Mouse (Mus musculus) lung, embryonic 16.5 days (tissue): Measurements from ENCODE around the gene C1s2. TPM values are rescaled to one million over a fixed set of nuclear protein-coding genes. Genes with fewer than 3 reads are reported as not detected.
"Not testable (repeated sequence)": the region's sequence is repeated elsewhere in the genome, so short reads cannot be mapped to it uniquely, and the experiment has no call there.

Experiments
- ATAC-seq: fragments of 200-750 bp; cut with Nextera tagmentation; 2 replicates; pipeline ENCODE4 v1.8.0; 2017; ENCODE audit warnings: low read depth, mild to moderate bottlenecking, moderate library complexity
- H3K27ac ChIP-seq: fragments of 300-500 bp; sonication (generic); 2 replicates; pipeline ENCODE4 v1.5.1; 2014; ENCODE audit warnings: mild to moderate bottlenecking, control low read depth, low read length
- H3K27me3 ChIP-seq: fragments of 300-500 bp; sonication (generic); 2 replicates; pipeline ENCODE4 v1.6.1; 2014; ENCODE audit warnings: low read depth, low read length, mixed read lengths; ENCODE audit not compliant: control insufficient read depth, insufficient read depth
- H3K36me3 ChIP-seq: fragments of 300-500 bp; sonication (generic); 2 replicates; pipeline ENCODE4 v1.6.1; 2014; ENCODE audit warnings: low read length; ENCODE audit not compliant: control insufficient read depth, insufficient read depth
- H3K4me1 ChIP-seq: fragments of 300-500 bp; sonication (generic); replicated peaks from 2 replicates; pipeline ENCODE4 v1.6.1; 2014; ENCODE audit warnings: low read length, mixed read lengths; ENCODE audit not compliant: control insufficient read depth, insufficient read depth
- H3K4me2 ChIP-seq: fragments of 300-500 bp; sonication (generic); 2 replicates; pipeline ENCODE4 v1.6.1; 2014; ENCODE audit warnings: low read depth, low read length, control low read depth
- H3K4me3 ChIP-seq: fragments of 300-500 bp; sonication (generic); 2 replicates; pipeline ENCODE4 v1.5.1; 2014; ENCODE audit warnings: mild to moderate bottlenecking, low read length, control low read depth
- H3K9ac ChIP-seq: fragments of 300-500 bp; sonication (generic); 2 replicates; pipeline ENCODE4 v1.6.1; 2014; ENCODE audit warnings: low read length, control low read depth
- H3K9me3 ChIP-seq: fragments of 300-500 bp; sonication (generic); 2 replicates; pipeline ENCODE4 v1.6.1; 2016; ENCODE audit warnings: low read length; ENCODE audit not compliant: control insufficient read depth
- WGBS: fragments of 180-500 bp; shearing (Covaris S2); extraction: QIAGEN DNeasy Blood & Tissue Kit; methylation state at CpG from one replicate; pipeline ENCODE4 v1.1.7; 2014; 5-methylcytosine and 5-hydroxymethylcytosine counted together
- polyA plus RNA-seq: library from polyadenylated mRNA; unstranded; fragments of >200 nt; fragmentation: Nextera tagmentation; extraction: Ambion mirVana; gene quantifications from 2 replicates; pipeline ENCODE4 v1.2.1, GENCODE M21; 2015

C1s2 gene
- polyA plus RNA-seq, 1 experiment from 2014 or later, result 0.08 TPM

DNA sequence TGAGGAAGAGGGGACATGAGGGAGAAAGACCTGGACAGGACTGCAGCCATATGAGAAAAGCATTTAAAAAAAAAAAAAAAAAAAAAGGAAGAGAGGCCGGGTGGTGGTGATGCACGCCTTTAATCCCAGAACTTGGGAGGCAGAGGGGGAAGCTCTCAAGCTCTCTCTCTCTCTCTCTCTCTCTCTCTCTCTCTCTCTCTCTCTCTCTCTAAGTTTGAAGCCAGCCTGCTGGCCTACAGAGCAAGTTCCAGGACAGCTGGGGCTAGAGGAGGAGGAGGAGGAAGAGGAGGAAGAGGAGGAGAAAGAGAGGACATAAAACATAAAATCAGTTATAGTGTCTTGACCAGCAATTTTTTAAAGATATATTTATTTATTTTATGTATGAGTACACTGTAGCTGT lies 22.2 kb upstream of the C1s2 start:
- 89% methylated on average over 2 of the region's 2 CpGs for WGBS
- ATAC-seq, result no peak

DNA sequence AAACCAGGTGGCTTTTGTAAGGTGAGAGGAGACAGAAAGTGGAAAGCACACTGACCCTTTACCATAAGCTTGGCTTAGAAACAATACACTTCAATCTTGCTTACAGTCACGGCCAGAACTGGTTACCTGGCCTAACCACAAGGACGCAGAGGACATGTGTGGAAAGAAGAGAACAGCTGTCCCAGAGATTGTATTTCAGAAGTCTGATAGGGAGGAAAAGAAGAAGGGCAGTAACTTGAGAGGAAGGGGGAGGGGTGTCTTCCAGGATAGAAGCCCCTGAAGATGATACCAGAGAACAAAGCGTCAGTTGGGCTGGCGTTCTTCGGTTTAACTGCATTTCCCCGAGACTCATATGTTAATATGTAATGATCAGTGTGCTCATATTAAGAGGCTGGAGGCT lies 20.0 kb upstream of the C1s2 start:
- 25% methylated on average over 6 of the region's 6 CpGs for WGBS
- no peak overlapping the region for H3K9ac ChIP-seq
- H3K4me1 ChIP-seq, result no peaks in the 10 kb centered on the region
- no peaks in the 10 kb centered on the region for H3K27me3 ChIP-seq
- peaks cover 5% of the 10 kb centered on the region for H3K9me3 ChIP-seq
- no peak overlapping the region for H3K27ac ChIP-seq
- no peak overlapping the region for H3K4me2 ChIP-seq
- H3K36me3 ChIP-seq, result no peaks in the 10 kb centered on the region
- H3K4me3 ChIP-seq, result no peak overlapping the region
- ATAC-seq, result no peak

More for the DNA sequence above, 22.2 kb upstream of the C1s2 start:
- no peaks in the 10 kb centered on the region for H3K27me3 ChIP-seq
- no peak overlapping the region for H3K4me2 ChIP-seq
- peaks cover 3% of the 10 kb centered on the region for H3K9me3 ChIP-seq
- peaks cover 2% of the 10 kb centered on the region; the same call in 1 of the 2 replicates for H3K4me1 ChIP-seq
- H3K36me3 ChIP-seq, result no peaks in the 10 kb centered on the region
- H3K4me3 ChIP-seq, result no peak overlapping the region
- no peak overlapping the region for H3K27ac ChIP-seq
- no peak overlapping the region for H3K9ac ChIP-seq

DNA sequence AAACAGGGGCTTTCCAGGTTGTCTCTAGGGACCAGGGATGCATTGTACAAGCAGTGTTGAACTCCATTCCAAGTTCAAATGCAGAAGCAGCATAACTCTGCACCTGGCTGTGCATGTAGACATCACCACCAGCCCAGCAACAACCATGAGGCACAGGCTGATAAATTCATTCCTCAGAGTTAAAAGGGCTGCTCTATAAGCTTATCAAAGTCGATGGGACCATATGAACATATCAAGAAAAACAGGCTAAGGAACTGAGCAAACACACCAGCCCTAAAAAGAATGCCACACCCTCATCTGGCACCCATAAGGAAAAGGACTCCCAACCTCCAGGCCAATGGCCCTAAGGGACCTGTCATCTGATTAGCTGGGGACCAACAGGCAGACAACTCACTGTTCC lies 10.5 kb upstream of the C1s2 start:
- Histone ChIP-seq H3K4me3 (no peak overlapping the region), H3K27ac (no peak overlapping the region), H3K36me3 (no peaks in the 10 kb centered on the region), H3K4me1 (no peaks in the 10 kb centered on the region), H3K9me3 (no peaks in the 10 kb centered on the region), H3K4me2 (no peak overlapping the region), H3K9ac (no peak overlapping the region), H3K27me3 (no peaks in the 10 kb centered on the region)
- ATAC-seq, result no peak
- WGBS, result 57% methylated on average over 1 of the region's 1 CpGs

DNA sequence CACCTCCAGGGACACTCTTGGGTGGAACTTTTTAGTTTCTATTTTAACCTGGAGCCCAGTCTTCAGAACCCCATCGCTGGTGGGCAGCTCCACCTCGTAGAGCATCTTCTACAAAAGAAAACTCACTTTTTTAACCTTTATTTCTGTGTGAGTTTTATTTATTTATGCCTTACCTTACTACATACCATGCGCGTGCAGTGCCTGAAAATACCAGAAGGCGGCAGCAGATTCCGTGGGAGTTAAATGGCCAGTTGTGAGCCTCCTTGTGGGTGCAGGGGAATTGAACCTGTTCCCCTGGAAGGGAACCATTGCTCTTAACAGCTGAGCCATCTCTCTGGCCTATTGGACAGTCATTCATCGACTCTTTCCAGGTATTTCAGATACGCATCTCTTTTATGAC lies 5.1 kb upstream of the C1s2 start:
- no peaks in the 10 kb centered on the region for H3K27me3 ChIP-seq
- no peak overlapping the region for H3K27ac ChIP-seq
- no peaks in the 10 kb centered on the region for H3K4me1 ChIP-seq
- ATAC-seq, result no peak
- H3K4me3 ChIP-seq, result no peak overlapping the region
- WGBS, result 37% methylated on average over 8 of the region's 8 CpGs
- no peaks in the 10 kb centered on the region for H3K9me3 ChIP-seq
- H3K9ac ChIP-seq, result no peak overlapping the region
- H3K4me2 ChIP-seq, result no peak overlapping the region
- H3K36me3 ChIP-seq, result no peaks in the 10 kb centered on the region

DNA sequence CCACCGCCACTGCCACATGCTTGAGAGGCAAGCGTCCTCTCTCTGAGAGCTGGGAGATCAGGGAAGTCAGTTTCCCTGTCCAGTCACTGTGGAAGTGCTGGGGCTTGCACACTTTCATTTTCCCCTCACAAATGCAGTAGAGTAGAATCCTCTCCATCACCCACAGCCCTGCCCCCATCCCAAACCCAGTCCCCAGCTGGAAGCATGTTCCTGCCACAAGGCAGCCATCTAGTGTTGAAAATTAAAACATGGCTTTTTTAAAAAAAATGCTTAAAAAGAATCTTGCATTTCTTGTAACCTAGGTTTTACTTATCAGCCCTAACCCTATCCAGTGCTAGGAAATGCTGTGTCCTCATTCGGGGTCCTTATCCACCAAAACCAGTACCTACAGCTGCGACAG lies 4.2 kb upstream of the C1s2 start:
- no peak overlapping the region for H3K9ac ChIP-seq
- no peak overlapping the region for H3K27ac ChIP-seq
- H3K4me2 ChIP-seq, result no peak overlapping the region
- no peaks in the 10 kb centered on the region for H3K27me3 ChIP-seq
- no peak overlapping the region for H3K4me3 ChIP-seq
- H3K4me1 ChIP-seq, result no peaks in the 10 kb centered on the region
- H3K36me3 ChIP-seq, result no peaks in the 10 kb centered on the region
- no peak for ATAC-seq
- H3K9me3 ChIP-seq, result no peaks in the 10 kb centered on the region
- 77% methylated on average over 3 of the region's 4 CpGs for WGBS

DNA sequence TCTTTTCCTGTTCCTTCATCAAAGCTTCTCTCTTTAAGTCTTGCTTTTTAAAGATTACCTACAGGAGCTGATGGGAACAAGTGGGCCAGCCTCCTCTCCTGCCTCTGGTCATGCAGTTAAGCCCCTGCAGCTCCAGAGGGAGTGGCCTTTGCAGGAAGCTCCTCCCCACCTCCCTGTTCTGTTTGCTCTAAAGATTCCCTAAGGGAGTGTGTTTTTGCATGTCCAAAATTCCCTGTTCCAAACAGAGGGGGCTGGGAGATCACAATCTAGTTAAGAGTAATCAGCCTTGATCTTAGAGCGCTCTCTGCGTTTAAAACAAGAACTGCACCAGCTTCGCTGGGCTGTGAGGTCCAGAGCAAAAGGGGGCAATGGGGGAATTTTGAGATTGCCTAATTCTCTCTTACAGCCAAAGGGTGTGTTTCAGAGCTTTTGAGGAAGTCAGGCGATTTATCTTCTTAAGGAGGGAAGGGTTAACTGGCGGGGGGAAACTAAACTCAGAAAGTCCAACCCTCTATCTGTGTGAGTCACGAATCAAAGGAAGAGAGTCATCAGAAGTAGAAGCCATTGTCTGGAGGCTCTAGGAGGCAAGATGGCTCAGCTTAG lies 1.1 kb upstream of the C1s2 start:
- H3K36me3 ChIP-seq, H3K27me3 ChIP-seq, H3K4me3 ChIP-seq, H3K9me3 ChIP-seq, H3K27ac ChIP-seq, H3K4me2 ChIP-seq, H3K4me1 ChIP-seq, ATAC-seq, H3K9ac ChIP-seq: not testable (repeated sequence)
- WGBS, result 28% methylated on average over 6 of the region's 6 CpGs

DNA sequence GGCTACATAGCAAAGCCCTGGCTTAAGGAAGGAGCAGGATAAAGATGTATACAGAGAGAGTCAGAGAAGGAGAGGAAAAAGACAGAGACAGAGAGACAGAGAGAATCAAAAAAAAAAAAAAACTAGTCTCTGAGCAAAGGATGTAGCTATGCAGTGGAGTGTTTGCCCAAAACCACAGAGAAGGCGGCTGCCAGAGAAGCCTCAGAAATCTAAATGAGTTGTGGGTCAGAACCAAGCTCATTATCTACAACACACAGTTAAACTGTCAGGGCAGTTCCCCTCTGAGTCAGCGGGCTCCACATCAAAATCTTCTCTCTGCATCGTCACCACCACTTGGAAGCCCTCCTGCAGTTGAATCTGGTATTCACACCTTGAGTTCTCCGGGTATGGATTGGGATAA lies 5.1 kb downstream of the C1s2 start:
- Histone ChIP-seq H3K9ac (no peak overlapping the region), H3K27ac (no peak overlapping the region), H3K36me3 (no peaks in the 10 kb centered on the region), H3K4me2 (no peak overlapping the region), H3K4me1 (no peaks in the 10 kb centered on the region), H3K4me3 (no peak overlapping the region), H3K27me3 (no peaks in the 10 kb centered on the region), H3K9me3 (no peaks in the 10 kb centered on the region)
- ATAC-seq, result no peak
- 64% methylated on average over 4 of the region's 4 CpGs for WGBS

DNA sequence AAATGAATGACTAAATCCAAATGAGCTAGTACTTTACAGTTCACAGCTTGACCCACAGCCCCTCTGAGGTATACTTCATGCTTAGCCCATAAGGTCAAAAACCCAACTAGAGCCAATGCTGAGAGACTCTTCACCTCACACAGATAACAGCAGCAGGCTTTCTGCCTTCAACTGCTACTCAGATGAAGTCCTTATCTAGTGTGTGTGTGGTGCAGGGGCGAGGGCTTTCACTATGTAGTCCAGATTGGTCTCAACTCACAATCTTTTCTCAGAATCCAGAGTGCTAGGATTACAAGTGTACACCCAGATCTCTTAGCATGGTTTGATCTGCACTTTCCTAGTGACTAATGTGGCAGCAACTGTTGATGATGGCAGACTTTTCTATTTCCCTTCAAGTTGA lies 9.7 kb downstream of the C1s2 start:
- H3K36me3 ChIP-seq, ATAC-seq, H3K27ac ChIP-seq, H3K9me3 ChIP-seq, H3K4me2 ChIP-seq, H3K4me3 ChIP-seq, H3K9ac ChIP-seq, H3K4me1 ChIP-seq, H3K27me3 ChIP-seq: not testable (repeated sequence)
- 25% methylated on average over 1 of the region's 1 CpGs for WGBS

DNA sequence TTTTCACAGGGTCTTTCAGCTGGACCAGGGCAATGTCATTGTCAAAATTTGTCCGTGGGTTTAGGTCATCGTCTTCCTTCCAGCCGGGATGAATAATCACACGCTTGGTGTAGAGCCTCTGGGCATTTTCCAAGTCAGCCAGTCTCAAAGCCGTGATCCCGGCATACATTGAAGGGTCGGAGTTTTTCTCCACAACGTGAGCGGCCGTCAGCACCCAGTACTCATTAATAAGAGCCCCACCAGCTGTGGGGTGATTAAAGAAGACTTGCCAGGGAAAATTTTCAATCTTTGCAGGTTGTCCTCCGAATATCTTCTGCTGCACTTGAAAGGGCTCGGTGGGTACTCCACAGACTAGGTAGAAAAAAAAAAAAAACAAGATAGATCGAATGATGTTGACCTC lies 10.3 kb downstream of the C1s2 start:
- no peak overlapping the region for H3K4me3 ChIP-seq
- ATAC-seq, result no peak
- 83% methylated on average over 13 of the region's 13 CpGs for WGBS
- no peaks in the 10 kb centered on the region for H3K4me1 ChIP-seq
- no peak overlapping the region for H3K4me2 ChIP-seq
- H3K9ac ChIP-seq, result no peak overlapping the region
- no peaks in the 10 kb centered on the region for H3K27me3 ChIP-seq
- no peaks in the 10 kb centered on the region for H3K36me3 ChIP-seq
- H3K27ac ChIP-seq, result no peak overlapping the region
- H3K9me3 ChIP-seq, result no peaks in the 10 kb centered on the region

DNA sequence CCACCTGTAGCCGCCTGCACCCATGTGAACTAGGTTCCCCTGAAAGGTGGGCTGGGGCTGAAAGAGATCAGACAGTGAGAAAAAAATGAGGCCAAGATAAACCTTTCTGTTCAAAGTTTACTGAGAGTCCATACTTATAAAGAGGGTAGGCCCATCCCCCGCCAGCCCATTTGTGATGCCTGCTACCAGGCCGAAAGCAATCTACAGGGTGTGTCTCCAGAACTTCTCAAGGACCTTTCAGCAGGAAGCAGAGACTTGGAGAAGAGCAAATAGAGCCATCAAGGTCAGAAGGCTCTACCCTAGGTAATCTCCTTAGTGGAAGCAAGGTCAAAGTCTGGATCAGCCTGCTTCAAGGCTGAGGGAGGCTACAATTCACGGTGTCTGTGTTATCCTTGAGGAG lies 33.9 kb downstream of the C1s2 start:
- WGBS, result 88% methylated on average over 4 of the region's 4 CpGs
- Histone ChIP-seq H3K9ac (no peak overlapping the region), H3K9me3 (no peaks in the 10 kb centered on the region), H3K4me1 (no peaks in the 10 kb centered on the region), H3K27me3 (no peaks in the 10 kb centered on the region), H3K4me2 (no peak overlapping the region), H3K36me3 (no peaks in the 10 kb centered on the region), H3K27ac (no peak overlapping the region), H3K4me3 (no peak overlapping the region)
- ATAC-seq, result no peak
